ENCODE assay signal across 7 mouse cellular contexts in genomic region chr17:35865481-35866280, GRCm38 (mm10). TPM values are rescaled to one million over a fixed set of nuclear protein-coding genes. Genes with fewer than 3 reads are reported as not detected.
A peak's percentile ranks its signal among the peaks of the same experiment; 100 is the strongest.
DNase-seq lines count a peak whose midpoint lies in the region; ATAC-seq and TF ChIP-seq lines count a peak whose summit lies in the region.

Gene Ppp1r18, plus strand, starts transcription at chr17:35865593.

- peaks cover 29% of the 10 kb centered on the region for H3K36me3 ChIP-seq in E14TG2a.4 (ENCODE audit: insufficient read depth, low read length)
- peaks cover 46% of the 10 kb centered on the region for H3K36me3 ChIP-seq in forebrain, embryonic 10.5 days (replicated peaks)
- peaks cover 36% of the 10 kb centered on the region for H3K36me3 ChIP-seq in limb, embryonic 10.5 days
- H3K36me3 ChIP-seq in midbrain, embryonic 12.5 days = peaks cover 13% of the 10 kb centered on the region
- no peaks in the 10 kb centered on the region; the same call in 1 of the 2 replicates for H3K36me3 ChIP-seq in splenic B cell, adult 2 months (ENCODE audit: control insufficient read depth, insufficient read depth, low read length, poor library complexity, severe bottlenecking)

- peak within 1 kb of the TSS; percentile 88 for H3K4me3 ChIP-seq in E14TG2a.4 (replicated peaks; ENCODE audit: low read length)
- peak within 1 kb of the TSS; percentile 77 for H3K4me3 ChIP-seq in forebrain, embryonic 10.5 days
- H3K4me3 ChIP-seq in limb, embryonic 10.5 days = peak within 1 kb of the TSS; percentile 73
- peak within 1 kb of the TSS; percentile 60 for H3K4me3 ChIP-seq in midbrain, embryonic 12.5 days

- peak within 1 kb of the TSS; percentile 96 for H3K27ac ChIP-seq in forebrain, embryonic 10.5 days
- H3K27ac ChIP-seq in limb, embryonic 10.5 days = peak within 1 kb of the TSS; percentile 97
- H3K27ac ChIP-seq in midbrain, embryonic 12.5 days (replicated peaks) = peak within 1 kb of the TSS; percentile 99

- peak; percentile 73 for ATAC-seq in midbrain, embryonic 12.5 days (ENCODE audit: low FRiP score, low read depth)

- DNase-seq in adrenal gland, adult (ENCODE audit: inconsistent age in 2 of 2, low spot score in 1 of 2) = peak; percentile 79 to 94
- DNase-seq in forebrain, embryonic 10.5 days (ENCODE audit: extremely low spot score, low spot score) = peak; percentile 88
- peak; percentile 82 to 85 for DNase-seq in heart, postnatal 14 days
- peak; percentile 90 for DNase-seq in limb, embryonic 10.5 days (ENCODE audit: low spot score)
- DNase-seq in splenic B cell, adult 2 months (ENCODE audit: low read depth, low spot score) = peak; percentile 68

- peaks cover 11% of the 10 kb centered on the region for H3K27me3 ChIP-seq in E14TG2a.4 (ENCODE audit: insufficient read depth, low read length)
- no peaks in the 10 kb centered on the region for H3K27me3 ChIP-seq in forebrain, embryonic 10.5 days (ENCODE audit: poor library complexity, severe bottlenecking)
- no peaks in the 10 kb centered on the region for H3K27me3 ChIP-seq in limb, embryonic 10.5 days (ENCODE audit: low read depth, poor library complexity, severe bottlenecking)
- H3K27me3 ChIP-seq in midbrain, embryonic 12.5 days = no peaks in the 10 kb centered on the region
- no peaks in the 10 kb centered on the region for H3K27me3 ChIP-seq in splenic B cell, adult 2 months (ENCODE audit: control insufficient read depth, insufficient read depth, low read length, poor library complexity, severe bottlenecking)

- intact Hi-C loops in heart, postnatal 14 days (cut with DNase I) = no loop called here

- H3K9ac ChIP-seq in midbrain, embryonic 12.5 days (replicated peaks) = peak within 1 kb of the TSS; percentile 92

- H3K4me2 ChIP-seq in midbrain, embryonic 12.5 days (replicated peaks) = peak within 1 kb of the TSS; percentile 100

- under 1% methylated on average over 48 of the region's 48 CpGs for WGBS in forebrain, embryonic 10.5 days
- under 1% methylated on average over 46 of the region's 48 CpGs for WGBS in limb, embryonic 10.5 days
- under 1% methylated on average over 45 of the region's 48 CpGs for WGBS in midbrain, embryonic 12.5 days

- H3K4me1 ChIP-seq in E14TG2a.4 (replicated peaks; ENCODE audit: low read depth, low read length) = peaks cover 80% of the 10 kb centered on the region
- peaks cover 84% of the 10 kb centered on the region for H3K4me1 ChIP-seq in forebrain, embryonic 10.5 days
- peaks cover 76% of the 10 kb centered on the region for H3K4me1 ChIP-seq in limb, embryonic 10.5 days
- peaks cover 52% of the 10 kb centered on the region for H3K4me1 ChIP-seq in midbrain, embryonic 12.5 days

- no peak for TF ChIP-seq CTCF in E14TG2a.4 (conservative IDR thresholded peaks at IDR 0.05; ENCODE audit: low read length)

- H3K9me3 ChIP-seq in E14TG2a.4 (ENCODE audit: low read length) = no peaks in the 10 kb centered on the region
- H3K9me3 ChIP-seq in forebrain, embryonic 10.5 days = no peaks in the 10 kb centered on the region; the same call in 1 of the 2 replicates
- no peaks in the 10 kb centered on the region for H3K9me3 ChIP-seq in limb, embryonic 10.5 days (replicated peaks)
- H3K9me3 ChIP-seq in midbrain, embryonic 12.5 days = no peaks in the 10 kb centered on the region

RNA-seq across cellular contexts. Expression of gene Ppp1r18, which starts in this region (rescaled TPM):
- polyA plus RNA-seq in forebrain, embryonic 10.5 days (2016; fragmentation: Nextera tagmentation; extraction: Ambion mirVana) = 21.3 and 21.6 TPM in 2 replicates
- 10 to 100 TPM; 21.1 to 25.0 TPM for total RNA-seq in heart, postnatal 14 days (2021)
- 21.4 and 22.1 TPM in 2 replicates for polyA plus RNA-seq in limb, embryonic 10.5 days (2016; fragmentation: Nextera tagmentation; extraction: Ambion mirVana)
- 27.7 and 27.9 TPM in 2 replicates for polyA plus RNA-seq in midbrain, embryonic 12.5 days (2016; fragmentation: Nextera tagmentation; extraction: Ambion mirVana)

Comparison
In these comparisons a context has a peak if more than half of its experiments do, and no peak if none do; other contexts are left out.
1. Peak in every context shown above with its lines: DNase-seq, ATAC-seq, H3K4me3 ChIP-seq and H3K27ac ChIP-seq.